In the genomic region with DNA sequence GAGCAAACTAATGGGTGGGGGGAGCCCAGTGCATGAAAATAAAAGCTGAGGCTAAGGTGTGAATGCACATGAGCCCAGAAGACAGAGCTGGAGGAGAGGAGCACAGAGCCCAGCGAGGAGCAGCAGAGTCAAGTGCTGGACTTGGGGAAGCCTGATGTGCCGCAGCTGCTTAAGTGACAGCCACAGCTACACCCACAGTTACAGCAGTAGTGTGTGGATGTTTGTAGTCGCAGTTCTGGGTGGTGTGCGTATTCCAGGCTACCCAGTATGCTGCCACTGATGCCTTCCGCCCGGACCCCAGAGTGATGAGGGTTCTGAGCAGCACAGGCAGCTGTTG, we compare ENCODE assay signal across 9 mouse cellular contexts.
DNase-seq lines count a peak whose midpoint lies in the region; ATAC-seq and TF ChIP-seq lines count a peak whose summit lies in the region.
"Had no signal": no experiment of that assay in that cellular context is flagged by ENCODE, and none has a peak within 500 bp of the region (broad histone marks: within the 10 kb centered on the region; RNA-seq: fewer than 3 reads in every experiment).

No protein-coding gene starts in this region.

- intact Hi-C loops in gastrocnemius, adult 2 months (cut with DNase I): no loop called here

- peaks cover 4% of the 10 kb centered on the region; the same call in 1 of the 2 replicates for H3K4me1 ChIP-seq in midbrain, postnatal 0 days (ENCODE audit: insufficient read depth, low read length)
- peaks cover 5% of the 10 kb centered on the region for H3K4me1 ChIP-seq in midbrain, embryonic 15.5 days
- H3K4me1 ChIP-seq in intestine, embryonic 15.5 days (replicated peaks): peaks cover 36% of the 10 kb centered on the region

- H3K9me3 ChIP-seq in midbrain, postnatal 0 days (ENCODE audit: low read length): no peaks in the 10 kb centered on the region
- no peaks in the 10 kb centered on the region for H3K9me3 ChIP-seq in midbrain, embryonic 15.5 days
- H3K9me3 ChIP-seq in intestine, embryonic 15.5 days: no peaks in the 10 kb centered on the region

- no peak overlapping the region for H3K4me2 ChIP-seq in midbrain, postnatal 0 days (ENCODE audit: low read depth, low read length, poor library complexity, severe bottlenecking)
- H3K4me2 ChIP-seq in midbrain, embryonic 15.5 days: no peak overlapping the region
- H3K4me2 ChIP-seq in intestine, embryonic 15.5 days (replicated peaks): peak overlapping the region; percentile 19; the same call in 1 of the 2 replicates

- no peaks in the 10 kb centered on the region for H3K27me3 ChIP-seq in midbrain, postnatal 0 days (ENCODE audit: insufficient read depth, low read length)
- H3K27me3 ChIP-seq in midbrain, embryonic 15.5 days (replicated peaks): no peaks in the 10 kb centered on the region
- no peaks in the 10 kb centered on the region for H3K27me3 ChIP-seq in intestine, embryonic 15.5 days (replicated peaks)

- no peak overlapping the region for H3K4me3 ChIP-seq in gastrocnemius, adult 2 months
- no peak overlapping the region for H3K4me3 ChIP-seq in midbrain, postnatal 0 days (ENCODE audit: low read depth, low read length)
- H3K4me3 ChIP-seq in midbrain, embryonic 15.5 days: no peak overlapping the region
- H3K4me3 ChIP-seq in intestine, embryonic 15.5 days (replicated peaks): no peak overlapping the region

- no peak overlapping the region for H3K9ac ChIP-seq in midbrain, postnatal 0 days (replicated peaks; ENCODE audit: low read length, poor library complexity, severe bottlenecking)
- no peak overlapping the region for H3K9ac ChIP-seq in midbrain, embryonic 15.5 days
- H3K9ac ChIP-seq in intestine, embryonic 15.5 days: no peak overlapping the region

- 88% methylated on average over 6 of the region's 6 CpGs for WGBS in midbrain, postnatal 0 days
- WGBS in midbrain, embryonic 15.5 days: 82% methylated on average over 6 of the region's 6 CpGs
- 32% methylated on average over 6 of the region's 6 CpGs for WGBS in intestine, embryonic 15.5 days

- no peak for ATAC-seq in midbrain, postnatal 0 days (ENCODE audit: low FRiP score)
- no peak for ATAC-seq in midbrain, embryonic 15.5 days (replicated peaks)
- ATAC-seq in intestine, embryonic 15.5 days: peak; percentile 70

- no peak for TF ChIP-seq CTCF in gastrocnemius, adult 2 months (IDR thresholded peaks at IDR 0.05)
- no peak for TF ChIP-seq CTCF in midbrain, postnatal 0 days (IDR thresholded peaks at IDR 0.05)

- peak overlapping the region; percentile 72 for H3K27ac ChIP-seq in gastrocnemius, adult 2 months
- H3K27ac ChIP-seq in midbrain, postnatal 0 days (ENCODE audit: low read depth, low read length): 0 out of 2 replicates have a peak overlapping the region, but pooled peaks have one; percentile 6
- H3K27ac ChIP-seq in midbrain, embryonic 15.5 days: no peak overlapping the region
- peak overlapping the region; percentile 68 for H3K27ac ChIP-seq in intestine, embryonic 15.5 days

- no peaks in the 10 kb centered on the region for H3K36me3 ChIP-seq in midbrain, postnatal 0 days (ENCODE audit: insufficient read depth, low read length)
- H3K36me3 ChIP-seq in midbrain, embryonic 15.5 days (replicated peaks): no peaks in the 10 kb centered on the region
- no peaks in the 10 kb centered on the region for H3K36me3 ChIP-seq in intestine, embryonic 15.5 days

- DNase-seq in gastrocnemius, adult 2 months: no peak
- DNase-seq in gastrocnemius, postnatal 25 days: no peak
- no peak for DNase-seq in midbrain, postnatal 0 days (ENCODE audit: low spot score)
- peak; percentile 31 for DNase-seq in thymus, postnatal 14 days
- no peak for DNase-seq in adrenal gland, postnatal 4 days (ENCODE audit: low spot score in 2 of 2)
- no peak for DNase-seq in adrenal gland, adult 18-20 months (ENCODE audit: low spot score in 2 of 2)
- DNase-seq: retina, postnatal 1 day had no signal
